Mouse (Mus musculus): ENCODE data around the gene Cradd.

Gene Cradd

DNA sequence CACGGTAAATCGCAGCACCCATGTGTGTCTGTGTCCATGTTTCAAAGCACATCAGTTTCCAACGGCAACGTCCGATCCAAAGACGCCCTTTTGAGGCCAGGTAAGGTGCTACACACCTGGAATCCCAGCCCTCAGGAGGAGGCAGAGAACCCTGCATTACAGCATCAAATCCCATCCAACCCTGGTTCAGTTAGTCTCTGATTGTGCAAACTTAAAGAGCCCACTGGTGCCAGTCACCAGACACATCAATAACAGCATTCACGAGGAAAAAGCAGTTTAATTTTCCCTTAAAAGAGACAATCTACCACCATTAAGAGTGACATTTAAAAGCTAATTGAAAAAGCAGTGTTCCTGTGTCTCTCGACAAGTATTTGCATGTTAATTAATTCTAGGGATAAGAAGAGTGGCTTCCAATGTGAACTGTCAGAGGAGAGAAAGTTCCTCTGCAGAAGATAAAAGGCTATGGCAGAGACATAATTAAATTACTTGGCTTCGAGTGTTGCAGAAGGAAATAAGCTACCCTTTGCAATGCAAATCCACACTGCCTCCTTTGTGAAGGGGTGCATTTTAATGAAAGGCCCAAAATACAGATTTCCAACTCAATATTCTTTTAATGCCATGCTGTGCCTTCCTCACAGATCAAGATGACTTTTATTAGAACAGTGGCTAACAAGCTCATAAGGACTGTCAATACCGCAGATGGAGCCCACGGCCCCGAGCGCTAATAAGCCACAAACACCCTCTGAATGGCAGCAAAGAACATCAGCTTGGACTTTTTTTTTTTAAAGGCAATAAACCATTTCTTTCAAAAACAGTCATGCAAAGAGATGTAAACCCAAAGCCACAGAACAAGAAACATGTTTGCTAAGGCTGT is 84.5 kb downstream of the Cradd start:
- DNase-seq (ENCODE audit: low spot score) = no peak

DNA sequence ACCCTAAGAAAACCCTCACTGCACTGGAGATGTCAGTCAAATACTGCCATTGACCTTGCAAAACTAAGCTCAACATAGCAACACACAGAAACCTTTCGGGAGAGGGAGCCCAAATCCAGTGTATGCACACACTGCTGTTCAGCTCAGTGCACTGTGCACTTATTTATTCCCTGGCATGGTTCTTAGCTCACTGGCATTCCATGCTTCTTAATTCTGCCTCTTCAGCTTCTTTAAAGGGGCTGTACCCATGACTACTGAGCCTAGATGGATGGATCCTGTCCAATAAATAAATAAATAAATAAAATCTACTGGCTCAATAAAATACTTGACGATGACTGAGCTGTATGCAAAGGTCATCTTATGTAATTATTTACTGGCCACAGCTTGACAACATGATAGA is 85.3 kb downstream of the Cradd start:
- DNase-seq (ENCODE audit: low spot score) = no peak

DNA sequence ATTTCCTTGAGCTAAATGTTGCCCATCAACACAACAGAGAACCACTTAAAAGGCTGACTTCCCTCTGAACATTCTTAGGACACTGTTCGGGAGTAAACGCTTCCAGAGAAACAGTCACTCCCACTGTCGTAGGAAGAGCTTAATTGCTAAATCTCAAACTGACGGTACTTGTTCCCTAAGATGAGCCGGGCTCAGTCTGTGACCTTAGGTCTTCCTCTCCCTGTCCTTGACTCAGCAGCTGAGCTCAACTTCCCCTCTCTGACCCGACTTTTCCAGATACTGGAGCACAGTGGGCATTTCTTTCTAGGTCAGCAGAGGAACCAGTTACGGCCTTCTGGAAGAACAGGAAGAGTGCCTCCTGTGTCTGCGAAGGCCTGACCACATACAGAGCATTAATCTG is 87.7 kb downstream of the Cradd start:
- DNase-seq (ENCODE audit: low spot score) = no peak

GRCm38 (mm10) chr10:95234661-95235060 is 89.3 kb downstream of the Cradd start:
- DNase-seq (ENCODE audit: low spot score) = no peak

DNA sequence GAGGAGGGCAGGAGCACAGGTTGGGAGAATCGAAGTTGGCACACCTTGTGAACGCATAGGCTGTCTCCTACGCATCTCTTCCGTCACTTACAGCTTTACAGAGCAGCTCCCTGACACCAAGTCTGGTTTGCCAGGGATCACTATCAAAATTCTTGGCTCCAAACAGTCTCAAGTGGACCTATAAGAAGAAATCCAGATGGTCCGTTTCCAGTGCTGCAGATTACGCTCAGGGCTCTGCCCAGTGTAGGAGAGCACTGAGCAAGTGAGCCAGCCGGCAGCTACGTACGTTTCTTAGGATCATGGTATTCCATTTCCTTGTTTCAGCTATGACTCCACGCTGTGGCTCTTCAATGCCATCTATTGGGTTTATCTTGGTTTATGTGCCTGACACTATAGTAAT is 90.9 kb downstream of the Cradd start:
- no peak for DNase-seq (ENCODE audit: low spot score)

- no peak for DNase-seq (ENCODE audit: low spot score)
Measured at GRCm38 (mm10) chr10:95232554-95232953, 91.4 kb downstream of the Cradd start.

- no peak for DNase-seq (ENCODE audit: low spot score)
Measured at GRCm38 (mm10) chr10:95228192-95228591, 95.7 kb downstream of the Cradd start.

DNA sequence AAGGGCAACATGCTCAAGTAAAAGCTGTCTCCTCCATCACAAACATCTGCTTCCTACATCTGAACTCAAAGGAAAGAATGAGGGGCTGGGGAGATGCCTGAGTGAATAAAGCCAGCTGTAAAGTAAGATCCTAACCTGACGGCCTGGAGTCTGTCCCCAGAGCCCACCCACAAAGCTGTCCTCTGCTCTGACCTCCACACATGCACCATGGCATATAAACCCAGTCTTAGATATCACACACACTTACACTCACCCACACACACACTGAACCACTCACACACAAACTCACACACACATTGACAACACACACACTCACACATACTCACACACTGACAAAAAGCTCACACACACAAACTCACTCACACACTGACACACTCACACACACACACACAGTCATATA is 96.3 kb downstream of the Cradd start:
- no peak for DNase-seq (ENCODE audit: low spot score)

DNA sequence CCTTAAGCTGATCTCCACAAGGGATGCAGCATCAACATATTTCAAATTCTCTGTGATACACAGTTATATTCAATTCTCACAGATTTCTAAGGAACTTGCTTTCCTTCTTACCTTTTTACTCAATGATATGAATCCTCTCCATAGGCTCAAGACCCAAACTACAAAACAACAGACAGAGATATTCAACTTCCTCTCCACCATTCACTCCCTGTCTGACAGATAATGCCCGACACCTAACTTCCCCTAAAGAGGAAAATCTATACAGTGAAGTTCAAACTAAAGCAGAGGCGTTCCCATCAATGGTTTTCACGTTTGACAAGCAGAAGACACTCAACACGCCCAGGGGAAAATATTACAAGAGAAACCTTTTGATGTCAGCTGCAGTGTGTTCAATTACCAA is 97.2 kb downstream of the Cradd start:
- DNase-seq (ENCODE audit: low spot score) = no peak

GRCm38 (mm10) chr10:95225006-95225405 is 98.9 kb downstream of the Cradd start:
- no peak for DNase-seq (ENCODE audit: low spot score)

GRCm38 (mm10) chr10:95223211-95223610 is 100.7 kb downstream of the Cradd start:
- no peak for DNase-seq (ENCODE audit: low spot score)

DNA sequence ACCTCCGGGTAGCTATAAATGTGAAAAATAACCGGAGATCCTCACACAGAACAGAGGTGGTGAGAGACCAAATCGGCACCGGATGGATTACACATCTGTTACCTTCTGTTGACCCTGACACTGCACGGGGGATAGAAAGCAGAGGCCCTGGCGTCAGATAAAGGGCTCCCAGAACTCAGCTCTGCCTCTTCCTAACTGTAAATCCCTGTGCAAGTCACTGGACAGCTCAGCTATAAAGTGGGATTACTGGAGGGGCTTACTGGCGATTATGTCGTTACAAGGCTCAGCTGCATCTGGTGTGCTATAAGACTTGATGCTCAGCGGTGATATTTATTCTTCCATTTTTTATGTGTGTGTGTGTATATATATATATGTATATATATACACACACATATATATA is 102.0 kb downstream of the Cradd start:
- DNase-seq (ENCODE audit: low spot score) = peak; percentile 12

DNA sequence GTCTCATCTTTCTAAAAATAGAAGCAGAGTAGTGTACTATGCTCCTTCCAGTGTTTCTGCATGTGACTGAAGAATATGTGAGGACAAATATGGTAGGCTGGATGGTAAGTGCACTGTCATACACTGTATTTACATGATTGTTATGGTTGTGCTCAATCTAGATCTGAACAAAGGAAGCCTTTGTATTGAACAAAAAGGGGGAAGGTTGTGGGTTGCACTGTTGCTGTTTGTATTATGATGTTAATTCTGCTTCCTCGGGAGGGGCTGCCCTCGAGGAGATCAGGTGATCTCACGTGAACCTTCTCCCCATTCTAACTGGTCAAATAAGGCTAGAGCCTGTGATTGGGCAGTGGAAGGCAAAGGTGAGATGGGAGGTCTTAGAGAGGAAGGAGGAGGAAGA is 103.4 kb downstream of the Cradd start:
- no peak for DNase-seq (ENCODE audit: low spot score)

GRCm38 (mm10) chr10:95218683-95219060 is 105.3 kb downstream of the Cradd start:
- DNase-seq (ENCODE audit: low spot score) = peak; percentile 44

DNA sequence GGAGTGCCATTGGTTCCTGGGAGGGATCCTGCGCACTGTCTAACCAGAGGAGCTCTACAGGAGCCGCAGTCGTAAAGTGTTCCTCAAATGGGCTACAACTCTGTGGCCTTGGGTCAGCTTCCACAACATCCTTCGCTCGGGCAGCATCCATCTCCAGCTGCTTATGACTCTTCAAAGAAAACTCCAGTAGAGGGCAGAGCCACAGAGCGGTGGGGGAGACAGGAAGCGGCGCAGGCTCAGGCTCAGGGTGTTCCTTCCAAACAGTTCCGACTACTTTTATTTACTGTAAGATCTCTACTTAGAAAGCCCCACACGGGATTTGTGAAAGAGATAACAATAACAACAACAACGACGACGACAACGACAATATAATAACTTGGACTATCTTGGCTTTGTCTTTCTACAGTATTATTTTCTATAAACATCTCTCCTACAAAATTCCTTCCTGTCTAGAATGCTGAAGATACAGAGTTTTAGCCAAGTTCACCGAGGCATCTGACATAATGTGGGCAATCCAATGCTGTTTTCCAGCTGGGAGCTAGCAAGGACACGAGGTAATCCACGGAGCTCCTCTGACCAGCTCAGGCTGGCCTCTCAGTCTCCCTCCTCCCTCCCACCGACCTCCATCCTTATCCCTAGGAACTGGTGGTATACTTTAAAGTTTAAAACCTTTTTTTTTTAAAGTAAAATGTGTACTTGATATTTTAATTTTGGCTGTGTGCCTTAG is 105.8 kb downstream of the Cradd start:
- DNase-seq (ENCODE audit: low spot score) = peak; percentile 10

- no peak for DNase-seq (ENCODE audit: low spot score)
Measured at GRCm38 (mm10) chr10:95215324-95215723, 108.6 kb downstream of the Cradd start.

DNA sequence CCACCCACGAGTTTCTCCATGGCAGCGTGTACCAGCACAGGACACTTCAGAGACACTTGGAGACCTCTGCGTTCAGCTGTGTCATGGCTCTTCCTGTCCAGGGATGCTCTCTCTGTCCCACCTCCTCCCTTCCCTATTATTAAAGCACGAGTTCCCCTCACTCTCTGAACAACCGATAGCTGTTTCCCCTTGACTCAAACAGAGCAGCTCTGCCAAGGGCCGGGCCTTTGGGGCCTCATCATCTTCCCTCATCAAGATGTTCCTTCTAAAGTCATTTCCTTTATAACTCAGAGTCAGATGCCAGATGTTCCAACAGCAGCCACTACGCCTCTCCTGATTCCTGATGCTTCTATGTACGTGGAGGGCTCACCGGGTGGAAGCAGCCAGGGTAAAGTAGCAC is 110.1 kb downstream of the Cradd start:
- no peak for DNase-seq (ENCODE audit: low spot score)

DNA sequence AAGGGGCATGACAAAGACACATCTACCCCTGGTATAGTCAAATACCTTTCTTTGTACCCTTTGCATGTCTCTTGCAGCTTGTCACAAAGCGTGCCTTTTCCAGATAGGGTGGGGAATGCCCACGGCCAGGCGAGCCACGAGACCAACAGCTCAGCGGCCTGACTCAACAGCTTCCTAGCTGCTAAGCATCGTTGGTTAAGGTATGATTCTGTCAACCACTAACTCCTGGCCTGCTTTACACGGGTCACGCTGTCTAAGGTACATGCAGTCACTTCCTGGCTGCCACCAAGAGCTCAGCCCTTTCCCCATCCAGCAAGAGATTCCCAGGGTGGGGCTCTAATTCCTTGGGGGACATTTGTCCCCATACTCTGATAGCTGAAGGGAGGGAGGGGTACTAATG is 110.6 kb downstream of the Cradd start:
- no peak for DNase-seq (ENCODE audit: low spot score)

- DNase-seq (ENCODE audit: low spot score) = no peak
Measured at GRCm38 (mm10) chr10:95211660-95212059, 112.3 kb downstream of the Cradd start.

GRCm38 (mm10) chr10:95210664-95211372 is 113.1 kb downstream of the Cradd start:
- no peak for DNase-seq (ENCODE audit: low spot score)

DNA sequence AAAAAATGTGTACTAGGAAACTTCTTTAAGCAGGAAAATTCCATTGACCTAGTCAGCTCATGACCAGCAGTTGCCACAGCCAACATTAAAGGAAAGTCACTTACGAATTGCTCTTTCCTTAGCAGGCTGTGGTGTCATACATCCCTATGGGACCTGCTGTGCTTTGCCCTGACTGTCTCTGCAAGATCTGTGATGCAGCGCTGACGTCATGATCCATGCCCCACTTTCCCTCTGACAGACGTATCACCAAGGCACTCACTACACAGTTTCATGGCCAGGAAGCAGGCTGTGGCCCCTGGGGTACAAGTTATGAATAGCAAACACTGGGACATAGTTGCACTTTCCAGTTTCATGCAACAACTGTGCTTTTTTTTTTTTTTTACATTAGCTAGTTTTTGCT is 113.8 kb downstream of the Cradd start:
- no peak for DNase-seq (ENCODE audit: low spot score)

GRCm38 (mm10) chr10:95207423-95207822 is 116.5 kb downstream of the Cradd start:
- no peak for DNase-seq (ENCODE audit: low spot score)

DNA sequence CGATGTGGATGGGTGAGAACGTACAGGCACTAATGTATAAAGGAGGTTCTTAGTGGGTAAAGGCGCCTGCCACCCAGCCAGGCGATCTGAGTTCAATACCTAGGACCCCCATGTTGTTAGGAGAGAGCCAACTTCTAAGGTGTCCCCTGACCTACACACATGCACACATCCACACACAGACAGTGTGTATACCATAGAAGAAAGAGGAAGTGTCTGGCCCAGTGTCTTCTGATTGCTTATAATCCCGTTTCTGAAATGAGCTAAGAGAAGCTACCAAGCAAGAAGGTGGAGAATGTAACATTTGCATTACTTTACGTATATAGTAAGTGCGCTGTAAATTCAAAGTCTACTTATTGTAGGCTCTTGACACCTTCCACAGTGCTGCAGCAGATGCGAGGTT is 122.4 kb downstream of the Cradd start:
- no peak for DNase-seq (ENCODE audit: low spot score)
